Mouse (Mus musculus): ENCODE data around the gene Gabarap. TPM values are rescaled to one million over a fixed set of nuclear protein-coding genes. Genes with fewer than 3 reads are reported as not detected.

The Gabarap gene
- total and polyA plus RNA-seq, 3 experiments: 132 to 241 TPM; not detected in 1

GRCm38 (mm10) chr11:70014051-70014450 lies 23.1 kb downstream of the Gabarap start:
- Histone ChIP-seq H3K4me1 (ENCODE audit: control insufficient read depth in 1 of 2, insufficient read depth in 2 of 2, low read length in 2 of 2) (peaks cover 6 to 24% of the 10 kb centered on the region in 2 experiments), H3K4me3 (ENCODE audit: control insufficient read depth in 1 of 2, insufficient read depth in 1 of 2, low read depth in 2 of 2, low read length in 2 of 2) (no peak overlapping the region), H3K79me2 (ENCODE audit: control insufficient read depth, insufficient read depth, low read length, poor library complexity) (peaks cover 12% of the 10 kb centered on the region), H3K36me3 (ENCODE audit: control insufficient read depth in 1 of 2, insufficient read depth in 2 of 2, low read length in 2 of 2) (peaks cover 0 to 25% of the 10 kb centered on the region in 2 experiments; a peak in 3 of 4 replicates), H3K27ac (ENCODE audit: control insufficient read depth, low read depth, low read length) (no peak overlapping the region), H3K9ac (ENCODE audit: control insufficient read depth, low read depth, low read length, poor library complexity, severe bottlenecking) (no peak overlapping the region), H3K9me3 (replicated peaks; ENCODE audit: insufficient read depth, low read length) (no peaks in the 10 kb centered on the region), H3K27me3 (ENCODE audit: control insufficient read depth in 1 of 2, insufficient read depth in 2 of 2, low read length in 2 of 2) (no peaks in the 10 kb centered on the region)
- no peak for TF ChIP-seq SIN3A (IDR thresholded peaks at IDR 0.05; ENCODE audit: low read length)
- TF ChIP-seq ETS1 (IDR thresholded peaks at IDR 0.05; ENCODE audit: low read depth, low read length): no peak
- TF ChIP-seq TBP (IDR thresholded peaks at IDR 0.05; ENCODE audit: low read depth, low read length): no peak
- no peak for TF ChIP-seq JUND (IDR thresholded peaks at IDR 0.05; ENCODE audit: low read depth, low read length)
- TF ChIP-seq ZNF384 (IDR thresholded peaks at IDR 0.05; ENCODE audit: low read depth, low read length): no peak
- no peak for TF ChIP-seq MAX (IDR thresholded peaks at IDR 0.05; ENCODE audit: low read length)
- TF ChIP-seq BHLHE40 (IDR thresholded peaks at IDR 0.05; ENCODE audit: borderline replicate concordance, low read depth, low read length): no peak
- no peak for TF ChIP-seq MYC (IDR thresholded peaks at IDR 0.05; ENCODE audit: low read depth, low read length)
- no peak for TF ChIP-seq CHD1 (IDR thresholded peaks at IDR 0.05; ENCODE audit: low read depth, low read length)
- TF ChIP-seq HCFC1 (IDR thresholded peaks at IDR 0.05; ENCODE audit: low read depth, low read length): no peak
- TF ChIP-seq NRF1 (IDR thresholded peaks at IDR 0.05; ENCODE audit: insufficient read depth, low read depth, low read length, poor library complexity, severe bottlenecking): no peak
- no peak for TF ChIP-seq ELF1 (IDR thresholded peaks at IDR 0.05; ENCODE audit: low read depth, low read length)
- TF ChIP-seq MAFK (IDR thresholded peaks at IDR 0.05; ENCODE audit: borderline replicate concordance, low read depth, low read length): no peak
- TF ChIP-seq CTCF (IDR thresholded peaks at IDR 0.05 in 2 of 3, conservative IDR thresholded peaks at IDR 0.05 in 1 of 3; ENCODE audit: control insufficient read depth in 1 of 3, insufficient read depth in 1 of 3, low read depth in 2 of 3, low read length in 3 of 3, poor library complexity in 1 of 3, severe bottlenecking in 1 of 3): no peak
- no peak for TF ChIP-seq NELFE (IDR thresholded peaks at IDR 0.05; ENCODE audit: low read depth, low read length)
- no peak for TF ChIP-seq ZKSCAN1 (IDR thresholded peaks at IDR 0.05; ENCODE audit: low read depth, low read length)
- no peak for TF ChIP-seq MEF2A (IDR thresholded peaks at IDR 0.05; ENCODE audit: extremely low read depth, insufficient replicate concordance, low read depth, low read length, poor library complexity, severe bottlenecking)
- no peak for TF ChIP-seq ZMIZ1 (IDR thresholded peaks at IDR 0.05; ENCODE audit: low read depth, low read length)
- TF ChIP-seq GABPA (IDR thresholded peaks at IDR 0.05; ENCODE audit: low read depth, low read length): no peak
- TF ChIP-seq RAD21 (IDR thresholded peaks at IDR 0.05; ENCODE audit: low read depth, low read length): no peak
- no peak for DNase-seq (ENCODE audit: low read depth, low spot score)
